Mouse (Mus musculus) B cell, adult 2 months (primary cell): ENCODE measurements around the gene Ccdc120.
A peak's percentile ranks its signal among the peaks of the same experiment; 100 is the strongest.

Experiments used
- DNase-seq, 2 experiments: peaks; one replicate each; pipeline ENCODE4 v3.0.0; 2022

The Ccdc120 gene

DNA sequence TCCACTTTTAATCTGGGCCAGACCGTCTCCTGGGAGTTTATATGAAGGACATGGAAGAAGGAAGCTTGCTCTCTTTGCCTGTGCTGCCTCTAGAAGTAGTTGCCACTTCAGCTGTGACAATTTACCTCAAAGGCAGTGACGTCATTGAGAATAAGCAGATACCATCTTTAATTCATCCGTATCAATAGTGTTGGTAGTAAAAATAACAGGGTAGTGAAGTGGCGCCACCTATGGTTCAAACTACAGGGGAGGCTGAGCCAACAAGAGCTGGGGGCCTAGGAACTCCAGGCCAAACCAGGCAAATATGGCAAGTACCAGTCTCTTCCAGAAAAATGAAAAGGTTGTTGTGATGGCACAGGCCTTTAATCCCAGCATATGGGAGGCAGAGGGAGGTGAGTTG is 57.8 kb downstream of the Ccdc120 start:
- peak; percentile 67 to 76 for DNase-seq

DNA sequence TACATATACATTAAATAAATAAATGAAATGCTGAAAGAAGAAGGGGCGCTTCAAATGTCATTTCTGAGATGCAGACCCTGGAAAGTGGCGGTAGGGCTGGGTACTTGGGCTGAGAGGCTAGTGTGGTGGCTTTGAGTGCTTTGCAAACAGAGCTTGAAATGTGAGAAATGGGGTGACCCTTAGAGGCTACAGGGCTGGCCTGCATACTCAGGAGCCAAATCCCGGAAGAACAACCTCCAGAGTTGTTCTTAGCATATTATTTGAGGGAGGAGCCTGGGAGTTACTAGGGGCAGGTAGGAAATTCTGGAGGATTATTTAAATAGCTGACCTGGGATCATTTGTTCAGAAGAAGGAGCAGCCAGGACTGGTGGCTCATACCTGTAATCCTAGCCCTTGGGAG is 60.2 kb downstream of the Ccdc120 start:
- no peak for DNase-seq

DNA sequence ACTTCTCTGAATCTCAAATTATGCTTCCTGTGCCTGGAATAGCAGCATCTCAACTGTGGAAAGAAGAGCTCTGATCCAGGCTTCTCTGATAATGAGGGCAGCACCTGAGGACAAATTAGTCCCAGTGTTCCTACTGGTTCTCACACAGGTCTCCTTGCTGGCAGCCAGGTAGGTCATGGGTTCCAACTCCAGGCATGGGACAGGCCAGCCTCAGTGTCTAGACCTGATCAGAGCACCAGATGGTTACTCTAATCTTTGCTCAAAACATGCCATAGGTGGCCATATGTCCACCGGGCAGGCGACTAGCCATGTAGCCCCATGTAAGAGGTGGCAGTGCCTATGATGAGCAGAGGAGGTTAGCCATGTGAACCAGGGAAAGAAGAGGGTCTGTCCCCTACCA is 62.4 kb downstream of the Ccdc120 start:
- no peak for DNase-seq
